Mouse (Mus musculus): Measurements from ENCODE around the gene Zfp639.
A peak's percentile ranks its signal among the peaks of the same experiment; 100 is the strongest.

DNA sequence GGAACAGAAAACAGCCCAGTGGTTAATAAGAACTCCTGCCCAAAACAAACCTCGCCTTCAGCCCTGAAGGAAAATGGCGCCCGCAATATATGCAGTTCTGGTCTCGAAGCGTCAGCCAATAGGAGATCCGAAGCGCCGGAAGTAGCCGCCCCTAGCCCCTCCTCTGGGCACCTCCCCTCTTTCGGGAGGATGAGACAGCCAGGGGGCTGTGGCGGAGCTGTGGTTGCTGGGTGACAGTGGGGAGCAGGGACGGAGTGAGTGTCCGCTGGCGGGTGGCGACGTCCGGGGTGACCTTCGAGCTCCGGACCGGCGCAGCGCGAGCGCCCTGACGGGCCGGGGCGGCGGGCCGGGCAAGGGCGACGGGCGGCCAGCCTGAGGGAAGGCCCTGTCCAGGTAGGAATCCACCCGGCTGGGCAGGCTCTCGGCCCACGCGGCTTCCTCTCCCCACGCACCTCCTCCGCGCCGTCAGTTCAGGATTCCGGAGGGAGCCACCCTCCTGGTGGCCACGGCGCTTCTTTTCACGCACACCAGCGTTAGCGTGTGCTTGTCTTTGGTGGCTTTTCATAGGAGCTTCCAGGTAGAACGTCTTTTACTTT lies 19.3 kb downstream of the Zfp639 start, which contains the start of gene Mfn1:
- no peak for TF ChIP-seq CTCF (IDR thresholded peaks at IDR 0.05; ENCODE audit: control insufficient read depth, insufficient read depth, low read length)
- peak; percentile 50; the same call in 1 of the 2 replicates for TF ChIP-seq POLR2A (IDR thresholded peaks at IDR 0.05; ENCODE audit: borderline replicate concordance, control insufficient read depth, low read depth, low read length)
